Mouse (Mus musculus) retina, postnatal 7 days (tissue): ENCODE measurements around the gene Tsacc.
"Not testable (repeated sequence)": the region's sequence is repeated elsewhere in the genome, so short reads cannot be mapped to it uniquely, and the experiment has no call there.

Source experiments
- DNase-seq: peaks from one replicate; pipeline ENCODE4 v3.0.0-alpha.2; 2012; ENCODE audit warnings: low read depth, low spot score

Gene Tsacc

DNA sequence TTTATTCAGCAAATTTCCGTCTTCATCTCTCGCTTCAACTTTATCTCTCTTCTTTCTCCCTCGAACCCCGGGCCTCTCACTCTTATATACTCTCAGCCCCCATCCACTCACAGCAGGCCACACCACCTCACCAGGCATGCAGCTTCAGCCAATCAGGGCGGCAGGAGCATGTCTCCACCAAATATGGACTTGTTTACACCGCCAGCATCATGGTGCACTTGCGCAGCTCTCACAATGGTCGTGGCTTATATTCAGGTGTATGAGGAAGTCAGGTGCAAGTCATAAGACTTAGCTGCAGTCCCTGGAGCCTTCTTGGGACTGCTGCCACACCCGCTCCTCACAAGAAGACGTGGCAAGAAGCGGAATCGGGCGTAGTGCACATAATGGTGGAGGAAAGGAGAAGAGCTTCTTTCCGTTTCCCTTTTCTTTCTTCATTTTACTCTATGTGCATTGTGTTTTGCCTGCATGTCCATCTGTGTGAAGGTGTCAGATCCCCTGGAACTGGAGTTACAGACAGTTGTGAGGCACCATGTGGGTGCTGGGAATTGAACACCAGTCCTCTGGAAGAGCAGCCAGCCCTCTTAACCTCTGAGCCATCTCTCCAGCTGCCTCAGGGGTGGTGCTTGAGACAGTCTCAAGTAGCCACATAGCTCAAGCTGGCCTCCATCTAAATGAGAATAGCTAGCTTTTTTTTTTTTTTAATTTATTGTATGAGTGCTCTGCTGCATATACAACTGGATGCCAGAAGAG, 11.8 kb downstream of the Tsacc start:
- DNase-seq = not testable (repeated sequence)

- not testable (repeated sequence) for DNase-seq
These were observed 15.5 kb downstream of the Tsacc start for GRCm38 (mm10) chr3:88281141-88281916.

DNA sequence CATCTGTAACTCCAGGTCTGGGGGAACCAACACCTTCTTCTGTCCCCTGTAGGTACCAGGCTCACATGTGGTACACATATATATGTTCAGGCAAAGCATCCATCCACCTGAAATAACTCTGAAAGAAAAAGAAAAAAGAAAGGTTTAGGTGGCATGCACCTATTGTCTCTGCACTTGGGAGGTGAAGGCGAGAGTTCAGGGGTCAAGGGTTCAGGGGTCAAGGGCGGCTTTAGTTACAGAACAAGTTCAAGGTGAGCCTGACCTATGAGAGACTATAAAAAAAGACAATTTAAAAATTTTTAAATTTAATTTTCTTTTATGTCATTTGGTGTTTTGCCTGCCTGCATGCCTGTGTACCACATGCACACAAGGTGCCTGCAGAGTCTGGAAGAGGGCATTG, 16.8 kb downstream of the Tsacc start:
- DNase-seq = no peak

- DNase-seq = no peak
These were observed 20.2 kb downstream of the Tsacc start for GRCm38 (mm10) chr3:88276529-88277143.

DNA sequence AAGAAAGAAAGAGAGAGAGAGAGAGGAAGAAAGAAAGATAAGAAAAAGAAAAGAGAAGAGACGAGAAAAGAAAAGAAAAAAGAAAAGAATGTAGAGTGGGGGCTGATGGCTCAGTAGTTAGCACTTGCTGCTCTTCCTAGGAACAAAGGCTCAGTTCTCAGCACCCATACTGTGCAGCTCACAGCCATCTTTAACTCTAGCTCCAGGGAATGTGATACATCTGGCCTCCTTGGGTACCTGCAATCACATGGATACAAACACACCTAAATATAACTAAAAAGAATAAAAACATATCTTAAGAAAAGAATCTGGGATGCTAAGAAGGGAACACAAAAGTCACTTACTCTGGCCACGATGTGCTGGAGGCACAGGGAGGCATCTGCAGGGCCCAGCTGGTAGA, 20.7 kb downstream of the Tsacc start:
- no peak for DNase-seq

DNA sequence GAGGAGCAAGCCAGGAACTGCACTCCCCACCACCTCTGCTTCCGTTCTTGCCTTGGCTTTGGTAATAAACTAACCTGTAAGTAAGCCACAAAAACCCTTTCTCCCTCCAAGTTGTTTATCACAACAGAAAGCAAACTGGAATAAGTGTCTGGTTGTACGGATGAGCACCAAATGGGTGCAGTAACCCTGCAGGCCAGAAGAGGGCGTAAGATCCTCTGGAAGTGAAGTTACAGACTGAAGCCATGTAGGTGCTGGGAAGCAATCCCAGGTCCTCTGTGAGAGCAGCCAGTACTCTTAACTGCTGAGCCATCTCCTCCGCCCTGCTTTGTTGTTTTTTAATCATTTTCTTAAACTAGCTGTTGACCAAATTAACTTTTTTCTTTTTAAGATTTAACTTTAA, 22.8 kb downstream of the Tsacc start:
- DNase-seq = no peak

DNA sequence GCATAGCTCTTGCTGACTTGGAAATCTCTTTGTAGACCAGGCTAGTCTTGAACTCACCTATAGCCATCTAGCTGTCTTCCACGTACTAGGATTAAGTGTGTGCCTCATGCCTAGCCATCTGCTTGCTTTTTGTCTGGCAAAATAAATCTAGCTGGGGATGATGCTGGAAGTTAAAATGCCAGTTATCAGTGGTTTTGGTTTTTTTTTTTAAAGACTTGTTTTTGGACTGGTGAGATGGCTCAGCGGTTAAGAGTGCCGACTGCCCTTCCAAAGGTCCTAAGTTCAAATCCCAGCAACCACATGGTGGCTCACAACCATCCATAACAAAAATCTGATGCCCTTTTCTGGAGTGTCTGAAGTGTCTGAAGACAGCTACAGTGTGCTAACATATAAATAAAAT, 24.9 kb downstream of the Tsacc start:
- DNase-seq = no peak

- not testable (repeated sequence) for DNase-seq
These were observed 25.5 kb downstream of the Tsacc start for GRCm38 (mm10) chr3:88271298-88271697.

- no peak for DNase-seq
These were observed 27.8 kb downstream of the Tsacc start for GRCm38 (mm10) chr3:88268991-88269390.

- not testable (repeated sequence) for DNase-seq
These were observed 28.8 kb downstream of the Tsacc start for GRCm38 (mm10) chr3:88268014-88268413.

DNA sequence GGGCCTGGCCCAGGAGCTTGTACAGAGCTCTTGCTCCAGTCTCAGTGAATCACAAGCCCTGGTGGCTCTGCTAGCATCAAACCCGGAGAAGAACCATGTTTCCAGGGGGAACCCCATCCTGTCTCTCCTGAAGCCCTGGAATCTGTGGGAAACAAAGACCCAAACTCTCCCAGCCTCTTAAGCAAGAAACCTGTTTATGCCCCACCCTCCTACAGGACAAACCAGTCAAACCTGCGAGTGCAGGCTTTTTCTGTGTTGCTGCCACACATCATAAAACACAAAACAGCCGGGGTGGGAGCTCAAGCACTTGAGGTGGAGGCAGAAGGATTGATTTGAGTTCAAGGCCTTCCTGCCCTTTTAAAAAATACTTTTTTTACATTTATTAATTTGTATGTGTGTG, 34.5 kb downstream of the Tsacc start:
- DNase-seq = no peak

- DNase-seq = no peak
These were observed 40.4 kb downstream of the Tsacc start for GRCm38 (mm10) chr3:88256382-88256781.

- no peak for DNase-seq
These were observed 40.8 kb downstream of the Tsacc start for GRCm38 (mm10) chr3:88255950-88256349.

- no peak for DNase-seq
These were observed 42.4 kb downstream of the Tsacc start, which contains the start of gene Rhbg for GRCm38 (mm10) chr3:88254268-88254926. TSS of gene Rhbg (minus strand) at chr3:88254709.

DNA sequence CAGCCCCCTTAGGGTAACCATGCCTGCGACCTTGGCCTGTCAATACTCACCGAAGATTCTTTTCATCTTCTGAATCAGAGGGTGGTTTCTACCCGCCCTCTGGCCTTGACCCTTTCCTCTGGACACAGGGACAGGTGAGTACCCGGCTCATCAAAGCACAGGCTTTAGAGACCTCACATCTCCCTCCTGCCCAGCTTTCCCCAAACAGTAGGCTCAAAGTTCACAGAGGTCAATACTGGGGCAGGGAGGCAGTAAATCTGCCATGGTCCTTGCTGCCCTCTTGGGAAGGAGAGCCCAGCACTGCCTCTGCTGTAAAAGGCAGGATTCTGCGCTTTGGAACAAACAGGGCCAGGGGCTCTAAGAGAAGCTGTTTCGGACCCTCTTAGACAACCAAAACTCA, 44.1 kb downstream of the Tsacc start:
- no peak for DNase-seq

DNA sequence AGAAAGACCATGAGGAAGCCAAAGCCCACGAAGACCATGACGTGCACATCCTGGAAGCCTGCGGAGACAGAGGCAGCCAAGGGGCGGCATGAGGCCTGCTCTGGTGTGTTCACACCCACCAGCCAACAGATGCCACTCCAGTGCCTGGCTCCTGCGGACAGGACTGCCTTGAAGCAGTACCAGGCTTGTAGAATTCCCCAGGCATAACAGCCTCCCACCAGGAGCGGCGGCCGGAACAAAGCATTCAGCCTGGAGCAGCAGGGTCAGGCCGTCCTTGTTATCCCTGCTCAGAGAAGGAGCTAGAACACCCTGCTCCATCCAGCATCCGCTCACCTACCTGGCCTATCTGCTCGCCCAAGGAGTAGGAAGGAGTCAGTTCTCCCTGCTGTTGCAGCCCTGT, 48.4 kb downstream of the Tsacc start:
- DNase-seq = no peak

- no peak for DNase-seq
These were observed 49.1 kb downstream of the Tsacc start for GRCm38 (mm10) chr3:88247666-88248065.

DNA sequence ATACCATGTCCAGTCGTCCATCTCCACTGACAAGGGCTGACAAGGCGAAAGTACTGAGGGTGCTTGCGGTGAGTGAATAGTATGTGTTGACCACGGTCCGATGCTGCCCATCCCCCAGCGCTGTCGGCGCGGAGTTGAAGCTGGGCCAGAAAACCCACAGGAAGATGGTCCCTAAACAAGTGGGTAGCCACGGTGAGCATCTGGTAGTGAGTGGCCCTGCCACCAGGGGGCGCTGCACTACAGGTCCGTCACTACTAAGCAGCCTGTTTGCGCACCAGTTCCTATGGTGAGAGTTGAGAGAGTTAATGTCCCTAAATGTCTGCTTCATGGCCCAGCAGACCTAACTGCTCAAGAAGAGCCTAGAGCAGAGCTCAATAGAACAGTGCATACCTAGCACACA, 51.0 kb downstream of the Tsacc start:
- no peak for DNase-seq

DNA sequence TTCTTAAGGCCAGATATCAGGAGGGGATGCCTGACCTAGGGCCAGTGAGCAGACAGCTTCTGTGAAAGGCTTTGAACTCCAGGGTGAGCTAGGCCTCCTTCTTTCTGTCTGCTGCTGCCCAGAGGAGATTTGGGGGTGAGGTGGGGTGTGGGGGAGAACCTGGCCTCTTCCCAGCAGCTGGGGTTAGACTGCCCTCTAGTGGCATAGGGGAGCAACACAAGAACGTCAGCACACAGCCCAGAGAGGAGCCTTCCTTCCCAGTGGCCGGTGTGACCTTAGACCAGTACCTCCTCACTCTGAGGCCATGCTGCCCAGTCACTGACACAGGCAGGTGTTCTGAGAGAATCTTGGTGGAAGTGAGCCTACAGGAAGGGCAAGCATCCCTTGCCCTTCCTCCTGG, 52.7 kb downstream of the Tsacc start:
- DNase-seq = peak; percentile 61

DNA sequence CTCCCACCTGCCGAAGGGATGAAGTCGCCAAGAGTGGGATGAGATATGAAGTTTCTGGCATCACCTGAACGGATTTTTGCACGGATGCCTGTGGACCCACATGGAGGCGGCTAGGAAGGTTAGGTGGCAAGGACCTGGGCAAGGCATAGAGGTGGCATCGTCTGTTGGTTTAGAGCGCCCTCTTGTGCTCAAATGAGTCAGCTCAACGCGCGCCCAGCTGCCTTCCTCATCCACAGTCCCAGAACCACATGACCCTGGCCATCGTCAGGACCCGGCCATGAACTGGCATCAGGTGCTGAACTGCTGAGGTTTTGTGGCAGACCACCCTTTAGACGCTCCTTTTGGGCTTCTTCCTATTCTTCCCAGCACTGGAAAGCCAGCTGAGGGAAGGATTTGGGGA, 54.3 kb downstream of the Tsacc start:
- DNase-seq = peak; percentile 78

GRCm38 (mm10) chr3:88241045-88241786, 55.6 kb downstream of the Tsacc start:
- no peak for DNase-seq
